Mouse (Mus musculus): ENCODE measurements at regions not wholly inside any gene's neighbourhood (a gene's known extent, or its start where the extent isn't known, plus 50 kb on each side); places are given as distances from the start of the nearest gene placed in this dataset.

DNA sequence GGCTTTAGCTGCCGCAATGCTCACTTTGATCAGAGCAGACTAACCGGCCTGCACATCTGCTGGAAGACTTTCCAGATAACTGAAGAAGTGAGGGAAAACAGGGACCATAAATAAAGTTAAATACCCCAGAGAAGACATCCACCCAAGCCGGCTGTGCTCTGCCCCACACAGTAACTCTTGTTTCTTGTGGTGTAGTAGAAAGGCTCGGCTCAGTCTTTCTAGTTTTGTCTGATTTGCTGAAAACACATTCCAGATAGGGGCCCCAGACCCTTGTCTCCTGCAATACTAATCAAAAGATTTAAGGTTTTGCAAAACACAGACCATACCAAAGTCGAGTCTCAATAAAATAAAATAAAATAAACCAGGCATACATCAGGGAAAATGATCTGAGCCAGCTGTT, 213.7 kb downstream of the Wdr11 start:
- Histone ChIP-seq H3K36me3 (ENCODE audit: control insufficient read depth, insufficient read depth, low read length, poor library complexity, severe bottlenecking) (no peaks in the 10 kb centered on the region), H3K4me1 (ENCODE audit: control insufficient read depth in 2 of 2, insufficient read depth in 2 of 2, low read length in 2 of 2, poor library complexity in 1 of 2) (no peaks in the 10 kb centered on the region), H3K4me3 (ENCODE audit: insufficient read depth in 1 of 2, low read depth in 1 of 2, low read length in 2 of 2, poor library complexity in 1 of 2, severe bottlenecking in 1 of 2) (no peak overlapping the region), H3K9me3 (ENCODE audit: control insufficient read depth, insufficient read depth, low read depth, low read length) (no peaks in the 10 kb centered on the region), H3K9ac (ENCODE audit: insufficient read depth, low read depth, low read length, poor library complexity, severe bottlenecking) (no peak overlapping the region), H3K27ac (ENCODE audit: insufficient read depth, low read depth, low read length, poor library complexity, severe bottlenecking) (no peak overlapping the region)
- no peak for DNase-seq (ENCODE audit: low read depth, low spot score)
- TF ChIP-seq CHD2 (IDR thresholded peaks at IDR 0.05; ENCODE audit: low read depth, low read length) (no peak), MAFK (IDR thresholded peaks at IDR 0.05; ENCODE audit: insufficient read depth, low read depth, low read length) (no peak), HCFC1 (IDR thresholded peaks at IDR 0.05; ENCODE audit: borderline replicate concordance, insufficient read depth, low read length) (no peak), ZC3H11A (IDR thresholded peaks at IDR 0.05; ENCODE audit: borderline replicate concordance, low read depth, low read length) (no peak), ZNF384 (IDR thresholded peaks at IDR 0.05; ENCODE audit: low read depth, low read length) (no peak)
- in situ Hi-C loops (cut with MboI; ENCODE audit: low sequenced_read_pairs in 2 of 2, unreplicated experiment in 2 of 2) = no loop called here

DNA sequence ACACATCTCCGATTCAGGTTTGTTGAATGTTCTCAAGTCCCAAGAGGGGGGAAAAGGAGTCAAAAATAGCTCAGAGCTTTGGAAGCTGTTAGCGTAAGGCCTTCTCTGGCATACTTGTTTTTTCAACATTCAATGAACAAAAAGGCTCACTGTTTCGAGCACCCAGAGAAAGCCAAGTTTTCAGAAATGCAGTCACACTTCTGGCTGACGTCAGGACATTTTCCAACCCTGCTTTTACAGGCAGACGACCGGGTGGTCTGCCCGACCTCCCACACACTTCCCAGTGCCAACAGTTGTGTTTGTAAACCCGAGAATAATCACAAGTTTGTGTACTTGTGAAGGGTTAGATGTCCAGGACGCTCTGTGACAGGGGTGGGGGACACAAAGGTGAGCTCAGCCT, 218.5 kb downstream of the Wdr11 start:
- Histone ChIP-seq H3K4me3 (ENCODE audit: insufficient read depth in 1 of 2, low read depth in 1 of 2, low read length in 2 of 2, poor library complexity in 1 of 2, severe bottlenecking in 1 of 2) (no peak overlapping the region), H3K9ac (ENCODE audit: insufficient read depth, low read depth, low read length, poor library complexity, severe bottlenecking) (no peak overlapping the region), H3K27ac (ENCODE audit: insufficient read depth, low read depth, low read length, poor library complexity, severe bottlenecking) (no peak overlapping the region), H3K9me3 (ENCODE audit: control insufficient read depth, insufficient read depth, low read depth, low read length) (no peaks in the 10 kb centered on the region), H3K4me1 (ENCODE audit: control insufficient read depth in 2 of 2, insufficient read depth in 2 of 2, low read length in 2 of 2, poor library complexity in 1 of 2) (no peaks in the 10 kb centered on the region), H3K36me3 (ENCODE audit: control insufficient read depth, insufficient read depth, low read length, poor library complexity, severe bottlenecking) (no peaks in the 10 kb centered on the region)
- TF ChIP-seq ZC3H11A (IDR thresholded peaks at IDR 0.05; ENCODE audit: borderline replicate concordance, low read depth, low read length) (no peak), HCFC1 (IDR thresholded peaks at IDR 0.05; ENCODE audit: borderline replicate concordance, insufficient read depth, low read length) (no peak), MAFK (IDR thresholded peaks at IDR 0.05; ENCODE audit: insufficient read depth, low read depth, low read length) (no peak), CHD2 (IDR thresholded peaks at IDR 0.05; ENCODE audit: low read depth, low read length) (no peak), ZNF384 (IDR thresholded peaks at IDR 0.05; ENCODE audit: low read depth, low read length) (no peak)
- in situ Hi-C loops (cut with MboI; ENCODE audit: low sequenced_read_pairs in 2 of 2, unreplicated experiment in 2 of 2) = no loop called here
- no peak for DNase-seq (ENCODE audit: low read depth, low spot score)

DNA sequence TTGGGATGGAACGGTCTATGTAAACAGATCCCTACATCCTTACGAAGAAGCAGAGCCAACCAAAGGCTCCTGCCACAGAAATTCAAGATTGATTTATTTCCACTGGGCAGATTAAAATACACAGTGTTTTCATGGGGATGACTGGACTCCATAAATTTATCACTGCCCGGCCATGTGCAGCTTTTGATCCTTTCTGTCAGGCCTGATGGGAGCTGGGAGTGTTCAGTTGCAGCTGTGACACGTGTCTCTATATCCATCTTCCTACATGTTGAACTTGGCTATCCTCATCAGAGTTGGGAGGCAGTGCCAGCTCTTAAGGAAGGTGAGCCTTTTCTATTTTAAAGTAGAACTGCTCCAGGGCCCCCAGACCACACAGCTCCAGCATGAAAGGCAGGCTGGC, 218.9 kb downstream of the Wdr11 start:
- Histone ChIP-seq H3K4me3 (ENCODE audit: insufficient read depth in 1 of 2, low read depth in 1 of 2, low read length in 2 of 2, poor library complexity in 1 of 2, severe bottlenecking in 1 of 2) (no peak overlapping the region), H3K9me3 (ENCODE audit: control insufficient read depth, insufficient read depth, low read depth, low read length) (no peaks in the 10 kb centered on the region), H3K4me1 (ENCODE audit: control insufficient read depth in 2 of 2, insufficient read depth in 2 of 2, low read length in 2 of 2, poor library complexity in 1 of 2) (no peaks in the 10 kb centered on the region), H3K9ac (ENCODE audit: insufficient read depth, low read depth, low read length, poor library complexity, severe bottlenecking) (no peak overlapping the region), H3K27ac (ENCODE audit: insufficient read depth, low read depth, low read length, poor library complexity, severe bottlenecking) (no peak overlapping the region), H3K36me3 (ENCODE audit: control insufficient read depth, insufficient read depth, low read length, poor library complexity, severe bottlenecking) (no peaks in the 10 kb centered on the region)
- TF ChIP-seq ZC3H11A (IDR thresholded peaks at IDR 0.05; ENCODE audit: borderline replicate concordance, low read depth, low read length) = no peak
- no peak for TF ChIP-seq MAFK (IDR thresholded peaks at IDR 0.05; ENCODE audit: insufficient read depth, low read depth, low read length)
- in situ Hi-C loops (cut with MboI; ENCODE audit: low sequenced_read_pairs in 2 of 2, unreplicated experiment in 2 of 2) = no loop called here
- no peak for DNase-seq (ENCODE audit: low read depth, low spot score)

DNA sequence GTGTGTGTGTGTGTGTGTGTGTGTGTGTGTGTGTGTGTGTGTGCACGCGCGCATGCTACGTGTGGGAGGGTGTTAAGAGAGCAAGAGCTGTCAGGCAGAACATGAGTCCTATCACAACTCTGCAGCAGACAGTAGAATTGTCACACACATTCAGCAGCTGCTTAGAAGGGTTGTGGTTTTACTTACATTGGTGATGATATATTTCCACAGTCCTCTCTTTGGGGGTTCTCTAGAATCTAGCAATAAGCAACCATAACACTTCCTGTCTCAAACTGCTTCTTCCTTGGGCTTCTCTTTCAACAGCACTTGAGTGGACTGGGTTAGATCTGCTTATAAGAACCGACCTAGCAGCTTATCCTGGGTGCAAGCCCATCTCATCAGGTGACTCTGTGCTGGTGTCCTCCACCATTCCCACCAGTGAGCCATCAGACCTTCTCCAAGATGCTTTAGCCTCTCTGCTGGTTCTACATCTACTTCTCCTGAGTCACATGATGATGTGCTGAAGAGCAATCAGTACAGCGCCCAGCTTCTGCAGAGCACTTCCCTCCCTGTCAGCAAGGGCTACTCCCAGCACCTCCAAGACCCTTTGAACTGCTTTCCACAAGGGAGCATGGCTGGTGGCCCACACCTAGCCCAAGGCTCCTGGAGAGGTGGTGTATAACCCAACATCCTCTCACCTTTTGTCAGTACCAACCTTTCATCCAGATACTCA, 222.6 kb downstream of the Wdr11 start:
- H3K36me3 ChIP-seq (ENCODE audit: control insufficient read depth, insufficient read depth, low read length, poor library complexity, severe bottlenecking) = no peaks in the 10 kb centered on the region
- no peaks in the 10 kb centered on the region for H3K9me3 ChIP-seq (ENCODE audit: control insufficient read depth, insufficient read depth, low read depth, low read length)
- no peak overlapping the region for H3K4me3 ChIP-seq (ENCODE audit: insufficient read depth in 1 of 2, low read depth in 1 of 2, low read length in 2 of 2, poor library complexity in 1 of 2, severe bottlenecking in 1 of 2)
- H3K4me1 ChIP-seq (ENCODE audit: control insufficient read depth in 2 of 2, insufficient read depth in 2 of 2, low read length in 2 of 2, poor library complexity in 1 of 2) = no peaks in the 10 kb centered on the region
- in situ Hi-C loops (cut with MboI; ENCODE audit: low sequenced_read_pairs in 2 of 2, unreplicated experiment in 2 of 2) = no loop called here
- H3K27ac ChIP-seq (ENCODE audit: insufficient read depth, low read depth, low read length, poor library complexity, severe bottlenecking) = no peak overlapping the region
- H3K9ac ChIP-seq (ENCODE audit: insufficient read depth, low read depth, low read length, poor library complexity, severe bottlenecking) = no peak overlapping the region
- no peak for DNase-seq (ENCODE audit: low read depth, low spot score)
- TF ChIP-seq MAFK (IDR thresholded peaks at IDR 0.05; ENCODE audit: insufficient read depth, low read depth, low read length) (no peak), CHD2 (IDR thresholded peaks at IDR 0.05; ENCODE audit: low read depth, low read length) (no peak), HCFC1 (IDR thresholded peaks at IDR 0.05; ENCODE audit: borderline replicate concordance, insufficient read depth, low read length) (no peak), ZC3H11A (IDR thresholded peaks at IDR 0.05; ENCODE audit: borderline replicate concordance, low read depth, low read length) (no peak), ZNF384 (IDR thresholded peaks at IDR 0.05; ENCODE audit: low read depth, low read length) (no peak)

DNA sequence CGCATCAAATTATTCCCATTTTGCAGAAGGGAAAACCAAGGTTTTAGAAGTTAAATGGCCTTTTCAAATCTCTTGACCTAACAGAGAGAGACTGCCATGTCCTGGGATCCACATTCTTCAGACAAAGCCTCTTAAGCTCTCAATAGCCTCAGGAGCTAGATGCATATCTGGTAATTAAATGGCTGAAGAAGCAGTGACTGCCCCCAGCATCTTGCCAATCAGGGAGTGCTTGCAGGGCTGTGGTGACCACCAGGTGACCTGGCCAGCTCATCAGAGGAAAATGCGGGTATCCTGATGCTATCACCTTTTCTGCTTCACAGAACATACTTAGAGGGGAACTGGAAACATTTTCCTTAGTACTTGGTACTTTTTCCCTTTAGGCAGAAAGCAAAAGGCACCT, 227.2 kb downstream of the Wdr11 start:
- TF ChIP-seq HCFC1 (IDR thresholded peaks at IDR 0.05; ENCODE audit: borderline replicate concordance, insufficient read depth, low read length) (no peak), ZC3H11A (IDR thresholded peaks at IDR 0.05; ENCODE audit: borderline replicate concordance, low read depth, low read length) (no peak), CHD2 (IDR thresholded peaks at IDR 0.05; ENCODE audit: low read depth, low read length) (no peak), MAFK (IDR thresholded peaks at IDR 0.05; ENCODE audit: insufficient read depth, low read depth, low read length) (no peak), ZNF384 (IDR thresholded peaks at IDR 0.05; ENCODE audit: low read depth, low read length) (no peak)
- Histone ChIP-seq H3K4me3 (ENCODE audit: insufficient read depth in 1 of 2, low read depth in 1 of 2, low read length in 2 of 2, poor library complexity in 1 of 2, severe bottlenecking in 1 of 2) (no peak overlapping the region), H3K9ac (ENCODE audit: insufficient read depth, low read depth, low read length, poor library complexity, severe bottlenecking) (no peak overlapping the region)

More for the DNA sequence above, 227.2 kb downstream of the Wdr11 start:
- Histone ChIP-seq H3K27ac (ENCODE audit: insufficient read depth, low read depth, low read length, poor library complexity, severe bottlenecking) (no peak overlapping the region), H3K4me1 (ENCODE audit: control insufficient read depth in 2 of 2, insufficient read depth in 2 of 2, low read length in 2 of 2, poor library complexity in 1 of 2) (no peaks in the 10 kb centered on the region), H3K36me3 (ENCODE audit: control insufficient read depth, insufficient read depth, low read length, poor library complexity, severe bottlenecking) (no peaks in the 10 kb centered on the region), H3K9me3 (ENCODE audit: control insufficient read depth, insufficient read depth, low read depth, low read length) (no peaks in the 10 kb centered on the region)
- in situ Hi-C loops (cut with MboI; ENCODE audit: low sequenced_read_pairs in 2 of 2, unreplicated experiment in 2 of 2) = no loop called here
- DNase-seq (ENCODE audit: low read depth, low spot score) = no peak

Data from ES-E14 (cell line).